Comparison of ENCODE assay signal across 7 mouse cellular contexts in the genomic region with DNA sequence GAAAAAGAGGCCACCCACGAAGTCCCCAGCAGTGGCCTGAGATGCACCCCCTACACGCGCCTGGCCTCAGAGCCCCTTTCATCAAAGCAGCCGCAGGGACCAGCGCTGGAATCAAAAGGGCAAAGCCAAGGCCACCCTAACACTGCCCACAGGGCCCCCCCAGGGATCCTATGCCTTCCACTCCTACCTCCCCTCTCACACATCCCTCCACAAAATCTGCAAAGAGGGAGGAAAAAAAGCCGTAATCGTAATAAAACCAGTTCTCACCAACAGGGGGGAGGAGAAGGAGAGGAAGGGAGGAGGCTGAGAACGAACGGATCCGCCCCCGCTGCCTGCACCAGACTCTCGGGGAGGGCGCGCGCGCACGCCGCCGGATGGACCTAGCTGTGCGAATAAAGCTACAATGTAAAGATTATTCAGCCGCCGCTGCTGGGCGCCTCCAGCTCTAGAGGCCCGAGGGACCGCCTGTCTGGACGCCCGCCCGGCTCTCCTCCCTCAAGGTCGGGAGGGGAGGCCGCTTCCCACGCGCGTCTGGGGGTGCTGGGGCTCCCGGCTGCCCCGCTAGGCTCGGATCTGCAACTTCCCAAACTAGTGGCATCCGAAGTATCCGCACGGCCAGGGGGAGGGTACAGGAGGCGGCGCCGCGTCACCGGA. TPM values are rescaled to one million over a fixed set of nuclear protein-coding genes. Genes with fewer than 3 reads are reported as not detected.
DNase-seq lines count a peak whose midpoint lies in the region; ATAC-seq and TF ChIP-seq lines count a peak whose summit lies in the region.

No protein-coding gene starts in this region.

- WGBS in hindbrain, postnatal 0 days = under 1% methylated on average over 43 of the region's 44 CpGs

- H3K4me2 ChIP-seq in hindbrain, postnatal 0 days (ENCODE audit: low read depth, low read length) = peak overlapping the region; percentile 74

- ATAC-seq in hindbrain, postnatal 0 days = peak; percentile 38
- ATAC-seq in megakaryocyte, adult 5-6 weeks (ENCODE audit: poor library complexity, severe bottlenecking) = peak; percentile 28; the same call in 1 of the 2 replicates

- H3K9me3 ChIP-seq in hindbrain, postnatal 0 days (ENCODE audit: low read length) = no peaks in the 10 kb centered on the region

- peak overlapping the region; percentile 94 for H3K27ac ChIP-seq in hindbrain, postnatal 0 days

- no peaks in the 10 kb centered on the region for H3K36me3 ChIP-seq in hindbrain, postnatal 0 days (ENCODE audit: insufficient read depth, low read length)

- DNase-seq in R1 (ENCODE audit: low read depth, low spot score) = peak; percentile 88
- peak; percentile 80 to 87 for DNase-seq in cerebellum, postnatal 25 days
- peak; percentile 48 to 55 for DNase-seq in gastrocnemius, adult 8-10 months (ENCODE audit: low spot score in 2 of 2)
- peak; percentile 87 for DNase-seq in hindbrain, postnatal 0 days (ENCODE audit: low spot score)
- DNase-seq in left cerebral cortex, adult 9 months (ENCODE audit: low spot score in 2 of 2) = peak; percentile 59 to 89
- peak; percentile 85 for DNase-seq in right cerebral cortex, postnatal 25 days

- H3K4me3 ChIP-seq in hindbrain, postnatal 0 days (ENCODE audit: low read length) = peak overlapping the region; percentile 90

- no peaks in the 10 kb centered on the region for H3K27me3 ChIP-seq in hindbrain, postnatal 0 days (ENCODE audit: insufficient read depth, low read length)

- peak overlapping the region; percentile 92 for H3K9ac ChIP-seq in hindbrain, postnatal 0 days (replicated peaks; ENCODE audit: low read length)

- peaks cover 35% of the 10 kb centered on the region for H3K4me1 ChIP-seq in hindbrain, postnatal 0 days (ENCODE audit: insufficient read depth, low read length)

- TF ChIP-seq CTCF in hindbrain, postnatal 0 days (IDR thresholded peaks at IDR 0.05; ENCODE audit: low read depth) = peak; percentile 43

RNA-seq across cellular contexts. Expression of gene Ncor2, which starts 1.4 kb away (rescaled TPM):
- total RNA-seq in gastrocnemius, adult 8-10 months (2022) = 100 to 1,000 TPM in 1 of 4 experiments, 10 to 100 TPM in 3; 93.5 to 117 (median 97.9) TPM
- total RNA-seq in hindbrain, postnatal 0 days (2014; rRNA removed) = 35.4 and 37.5 TPM in 2 replicates
- polyA plus RNA-seq in hindbrain, postnatal 0 days (2015; fragmentation: Nextera tagmentation; extraction: Ambion mirVana) = 20.9 and 22.7 TPM in 2 replicates
- total RNA-seq in megakaryocyte, adult 5-6 weeks (2015) = 87.7 and 107 TPM in 2 replicates
- total RNA-seq in megakaryocyte, adult 5-6 weeks (2017) = 15.0 and 21.5 TPM in 2 replicates

Comparison
In these comparisons a context has a peak if more than half of its experiments do, and no peak if none do; other contexts are left out.
1. Peak in every context shown above with its lines: DNase-seq, ATAC-seq, H3K4me3 ChIP-seq and H3K27ac ChIP-seq.